Mouse (Mus musculus) midbrain, embryonic 10.5 days (tissue): ENCODE measurements around the gene Enpp1. TPM values are rescaled to one million over a fixed set of nuclear protein-coding genes. Genes with fewer than 3 reads are reported as not detected.

Source experiments
- DNase-seq: peaks from one replicate; pipeline ENCODE4 v3.0.0-alpha.2; 2017; ENCODE audit warnings: low spot score
- H3K27ac ChIP-seq: fragments of 300-500 bp; sonication (generic); replicated peaks from 2 replicates; pipeline ENCODE4 v1.5.1; 2016; ENCODE audit warnings: mild to moderate bottlenecking
- H3K27me3 ChIP-seq: fragments of 300-500 bp; sonication (generic); 2 replicates; pipeline ENCODE4 v1.6.1; 2016; ENCODE audit warnings: low read depth, mild to moderate bottlenecking; ENCODE audit not compliant: poor library complexity, severe bottlenecking
- H3K36me3 ChIP-seq: fragments of 300-500 bp; sonication (generic); 2 replicates; pipeline ENCODE4 v1.6.1; 2016; ENCODE audit warnings: mild to moderate bottlenecking, moderate library complexity
- H3K4me1 ChIP-seq: fragments of 300-500 bp; sonication (generic); 2 replicates; pipeline ENCODE4 v1.6.1; 2016
- H3K4me3 ChIP-seq: fragments of 300-500 bp; sonication (generic); 2 replicates; pipeline ENCODE4 v1.5.1; 2016; ENCODE audit warnings: mild to moderate bottlenecking, moderate library complexity
- H3K9me3 ChIP-seq: fragments of 300-500 bp; sonication (generic); replicated peaks from 2 replicates; pipeline ENCODE4 v1.6.1; 2016; ENCODE audit warnings: mild to moderate bottlenecking
- WGBS: fragments of 180-500 bp; shearing (Covaris S2); methylation state at CpG from one replicate; pipeline ENCODE4 v1.1.7; 2016; 5-methylcytosine and 5-hydroxymethylcytosine counted together
- polyA plus RNA-seq: library from polyadenylated mRNA; unstranded; fragments of >200 nt; fragmentation: Nextera tagmentation; extraction: Ambion mirVana; gene quantifications from 2 replicates; pipeline ENCODE4 v1.2.1, GENCODE M21; 2016

The Enpp1 gene
- polyA plus RNA-seq, 1 experiment from 2014 or later = 0.36 TPM

- Histone ChIP-seq H3K4me1 (no peaks in the 10 kb centered on the region), H3K27me3 (no peaks in the 10 kb centered on the region), H3K4me3 (no peak overlapping the region), H3K27ac (no peak overlapping the region), H3K9me3 (no peaks in the 10 kb centered on the region), H3K36me3 (no peaks in the 10 kb centered on the region)
- 80% methylated on average over 2 of the region's 2 CpGs for WGBS
- no peak for DNase-seq
These were observed 9.3 kb downstream of the Enpp1 start for GRCm38 (mm10) chr10:24702698-24703097.

- Histone ChIP-seq H3K27me3 (no peaks in the 10 kb centered on the region), H3K27ac (no peak overlapping the region), H3K9me3 (no peaks in the 10 kb centered on the region), H3K4me1 (no peaks in the 10 kb centered on the region), H3K36me3 (no peaks in the 10 kb centered on the region), H3K4me3 (no peak overlapping the region)
- WGBS = 87% methylated on average over 6 of the region's 6 CpGs
- DNase-seq = no peak
These were observed 13.7 kb downstream of the Enpp1 start for GRCm38 (mm10) chr10:24698131-24698775.

DNA sequence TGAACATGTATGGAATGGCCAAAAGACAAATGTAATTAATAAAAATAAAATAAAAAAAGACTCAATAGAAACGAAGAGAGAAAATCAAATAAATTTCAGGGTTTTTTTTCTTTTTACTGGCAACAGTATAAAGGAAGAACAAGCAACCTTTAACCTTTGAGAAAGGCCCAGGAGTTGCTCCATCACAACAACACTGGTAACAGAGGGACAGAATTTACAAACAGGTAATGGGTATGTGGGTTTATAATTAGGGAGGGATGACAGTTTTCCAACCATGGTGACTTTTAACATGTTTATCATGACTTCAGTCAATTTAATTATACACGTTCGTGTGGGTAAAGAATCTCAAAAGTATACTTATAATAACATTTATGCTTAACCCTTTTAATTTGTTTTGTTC, 15.2 kb downstream of the Enpp1 start:
- Histone ChIP-seq H3K4me1 (no peaks in the 10 kb centered on the region), H3K36me3 (no peaks in the 10 kb centered on the region), H3K27me3 (no peaks in the 10 kb centered on the region), H3K9me3 (no peaks in the 10 kb centered on the region), H3K4me3 (no peak overlapping the region), H3K27ac (no peak overlapping the region)
- WGBS = 91% methylated on average over 3 of the region's 3 CpGs
- DNase-seq = no peak

- Histone ChIP-seq H3K36me3 (no peaks in the 10 kb centered on the region), H3K9me3 (no peaks in the 10 kb centered on the region), H3K27me3 (no peaks in the 10 kb centered on the region), H3K4me1 (no peaks in the 10 kb centered on the region), H3K27ac (no peak overlapping the region), H3K4me3 (no peak overlapping the region)
- 78% methylated on average over 5 of the region's 5 CpGs for WGBS
- no peak for DNase-seq
These were observed 16.2 kb downstream of the Enpp1 start for GRCm38 (mm10) chr10:24695786-24696185.

GRCm38 (mm10) chr10:24682518-24683104, 29.3 kb downstream of the Enpp1 start:
- no peaks in the 10 kb centered on the region for H3K4me1 ChIP-seq
- no peak for DNase-seq
- WGBS = 88% methylated on average over 7 of the region's 7 CpGs
- H3K4me3 ChIP-seq = no peak overlapping the region
- H3K27me3 ChIP-seq = no peaks in the 10 kb centered on the region
- no peaks in the 10 kb centered on the region for H3K9me3 ChIP-seq
- no peak overlapping the region for H3K27ac ChIP-seq
- H3K36me3 ChIP-seq = no peaks in the 10 kb centered on the region

DNA sequence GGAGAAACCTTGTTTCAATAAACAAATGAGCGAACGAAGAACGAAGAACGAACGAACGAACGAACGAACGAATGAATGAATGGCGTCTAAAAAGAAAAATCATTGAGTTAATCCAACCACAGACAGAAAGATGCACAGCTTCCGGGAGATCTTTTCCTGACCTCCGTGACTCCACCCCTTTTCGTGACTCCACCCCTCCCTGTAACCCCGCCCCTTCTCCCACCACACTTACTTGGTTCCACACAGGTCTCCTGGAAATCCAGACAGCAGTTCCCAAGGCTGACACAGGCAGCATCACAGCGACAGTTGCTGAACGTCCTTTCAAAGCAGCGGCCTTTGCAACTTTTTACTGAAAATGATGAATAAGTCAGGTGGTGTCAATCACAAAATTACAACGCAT, 34.3 kb downstream of the Enpp1 start:
- H3K27me3 ChIP-seq = no peaks in the 10 kb centered on the region
- H3K4me3 ChIP-seq = no peak overlapping the region
- H3K4me1 ChIP-seq = no peaks in the 10 kb centered on the region
- H3K36me3 ChIP-seq = no peaks in the 10 kb centered on the region
- no peak overlapping the region for H3K27ac ChIP-seq
- no peaks in the 10 kb centered on the region for H3K9me3 ChIP-seq
- 91% methylated on average over 18 of the region's 18 CpGs for WGBS
- DNase-seq = no peak

- Histone ChIP-seq H3K27me3 (no peaks in the 10 kb centered on the region), H3K4me3 (no peak overlapping the region), H3K9me3 (no peaks in the 10 kb centered on the region), H3K27ac (no peak overlapping the region), H3K36me3 (no peaks in the 10 kb centered on the region), H3K4me1 (no peaks in the 10 kb centered on the region)
- 97% methylated on average over 6 of the region's 6 CpGs for WGBS
- DNase-seq = no peak
These were observed 37.7 kb downstream of the Enpp1 start for GRCm38 (mm10) chr10:24674261-24674660.

GRCm38 (mm10) chr10:24672948-24673347, 39.0 kb downstream of the Enpp1 start:
- Histone ChIP-seq H3K9me3 (no peaks in the 10 kb centered on the region), H3K4me1 (no peaks in the 10 kb centered on the region), H3K4me3 (no peak overlapping the region), H3K27ac (no peak overlapping the region), H3K27me3 (no peaks in the 10 kb centered on the region), H3K36me3 (no peaks in the 10 kb centered on the region)
- no peak for DNase-seq
- WGBS = 94% methylated on average over 2 of the region's 2 CpGs

DNA sequence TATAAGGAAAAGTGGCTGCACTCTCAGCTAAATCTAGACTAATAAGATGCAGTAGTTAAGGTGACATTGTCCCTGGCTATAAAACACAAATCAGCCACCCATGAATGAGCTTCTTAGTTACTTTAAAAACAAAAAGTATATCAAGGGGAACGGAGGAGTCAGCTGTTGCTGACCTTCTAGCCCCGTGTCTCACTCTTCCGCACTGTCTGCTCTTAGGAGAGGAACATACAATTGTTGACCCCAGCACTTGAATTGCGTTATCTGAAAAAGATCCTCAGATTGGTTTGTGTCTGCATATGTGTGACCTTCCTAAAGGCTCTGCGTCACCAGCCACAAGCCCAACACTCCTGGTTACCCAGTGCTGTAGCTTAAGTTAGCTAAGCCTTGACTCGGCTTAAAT, 41.4 kb downstream of the Enpp1 start:
- no peak for DNase-seq
- WGBS = 92% methylated on average over 6 of the region's 6 CpGs
- no peaks in the 10 kb centered on the region for H3K27me3 ChIP-seq
- H3K4me3 ChIP-seq = no peak overlapping the region
- H3K9me3 ChIP-seq = no peaks in the 10 kb centered on the region
- no peak overlapping the region for H3K27ac ChIP-seq
- H3K36me3 ChIP-seq = no peaks in the 10 kb centered on the region
- H3K4me1 ChIP-seq = no peaks in the 10 kb centered on the region

DNA sequence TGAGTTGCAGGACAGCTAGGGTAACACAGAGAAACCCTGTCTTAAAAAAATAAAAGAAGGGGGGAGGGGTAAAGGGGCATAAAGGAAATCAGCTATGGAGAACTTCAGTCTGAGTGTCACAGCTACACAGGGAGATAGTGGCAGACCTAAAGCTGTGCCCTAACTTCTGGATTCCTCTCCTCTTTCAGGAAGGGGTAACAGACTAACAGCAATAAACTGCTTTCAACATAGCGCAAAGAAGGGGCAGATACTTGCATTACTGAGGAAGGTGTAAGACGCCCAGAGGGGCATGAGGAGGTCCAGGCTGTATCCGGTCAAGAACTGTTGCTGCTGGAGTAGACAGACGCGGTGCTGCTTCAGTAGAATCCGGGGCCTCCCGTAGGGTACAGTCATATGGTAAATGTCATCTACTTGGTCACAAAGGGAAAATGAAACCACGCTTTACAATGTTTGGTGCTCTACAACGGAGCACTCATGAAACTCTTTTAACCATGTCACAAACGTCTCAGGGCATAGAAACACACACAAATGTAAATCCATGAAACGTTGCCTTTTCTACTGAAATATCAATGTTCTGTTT, 60.9 kb downstream of the Enpp1 start:
- H3K27ac ChIP-seq = no peak overlapping the region
- H3K4me1 ChIP-seq = no peaks in the 10 kb centered on the region
- no peaks in the 10 kb centered on the region for H3K27me3 ChIP-seq
- H3K36me3 ChIP-seq = no peaks in the 10 kb centered on the region
- 93% methylated on average over 11 of the region's 11 CpGs for WGBS
- H3K9me3 ChIP-seq = no peaks in the 10 kb centered on the region
- no peak for DNase-seq
- H3K4me3 ChIP-seq = no peak overlapping the region

GRCm38 (mm10) chr10:24647996-24648738, 63.8 kb downstream of the Enpp1 start:
- no peaks in the 10 kb centered on the region for H3K4me1 ChIP-seq
- WGBS = 87% methylated on average over 6 of the region's 6 CpGs
- no peaks in the 10 kb centered on the region for H3K36me3 ChIP-seq
- H3K4me3 ChIP-seq = no peak overlapping the region
- no peak for DNase-seq
- H3K9me3 ChIP-seq = no peaks in the 10 kb centered on the region
- no peak overlapping the region for H3K27ac ChIP-seq
- H3K27me3 ChIP-seq = no peaks in the 10 kb centered on the region

GRCm38 (mm10) chr10:24645169-24645568, 66.8 kb downstream of the Enpp1 start:
- no peaks in the 10 kb centered on the region for H3K4me1 ChIP-seq
- no peaks in the 10 kb centered on the region for H3K9me3 ChIP-seq
- H3K27ac ChIP-seq = no peak overlapping the region
- no peak for DNase-seq
- H3K4me3 ChIP-seq = no peak overlapping the region
- no peaks in the 10 kb centered on the region for H3K27me3 ChIP-seq
- H3K36me3 ChIP-seq = no peaks in the 10 kb centered on the region
- WGBS = 96% methylated on average over 8 of the region's 8 CpGs
